Mouse (Mus musculus) thymus, adult 2 months (tissue): ENCODE measurements at regions not wholly inside any gene's neighbourhood (a gene's known extent, or its start where the extent isn't known, plus 50 kb on each side); places are given as distances from the start of the nearest gene placed in this dataset.

ENCODE experiments used
- CTCF ChIP-seq: fragments of 200-500 bp; IDR thresholded peaks from 2 replicates; pipeline ENCODE4 v1.5.1; 2012; ENCODE audit warnings: mild to moderate bottlenecking, control low read depth, low read length, moderate library complexity, borderline replicate concordance; ENCODE audit not compliant: control insufficient read depth, poor library complexity, insufficient read depth; ENCODE audit errors: extremely low read depth
- POLR2A ChIP-seq: fragments of 200-500 bp; IDR thresholded peaks from 2 replicates; pipeline ENCODE4 v1.6.1; 2012; ENCODE audit warnings: mild to moderate bottlenecking, low read length, control low read depth, moderate library complexity; ENCODE audit not compliant: control insufficient read depth, poor library complexity, insufficient read depth; ENCODE audit errors: extremely low read depth

DNA sequence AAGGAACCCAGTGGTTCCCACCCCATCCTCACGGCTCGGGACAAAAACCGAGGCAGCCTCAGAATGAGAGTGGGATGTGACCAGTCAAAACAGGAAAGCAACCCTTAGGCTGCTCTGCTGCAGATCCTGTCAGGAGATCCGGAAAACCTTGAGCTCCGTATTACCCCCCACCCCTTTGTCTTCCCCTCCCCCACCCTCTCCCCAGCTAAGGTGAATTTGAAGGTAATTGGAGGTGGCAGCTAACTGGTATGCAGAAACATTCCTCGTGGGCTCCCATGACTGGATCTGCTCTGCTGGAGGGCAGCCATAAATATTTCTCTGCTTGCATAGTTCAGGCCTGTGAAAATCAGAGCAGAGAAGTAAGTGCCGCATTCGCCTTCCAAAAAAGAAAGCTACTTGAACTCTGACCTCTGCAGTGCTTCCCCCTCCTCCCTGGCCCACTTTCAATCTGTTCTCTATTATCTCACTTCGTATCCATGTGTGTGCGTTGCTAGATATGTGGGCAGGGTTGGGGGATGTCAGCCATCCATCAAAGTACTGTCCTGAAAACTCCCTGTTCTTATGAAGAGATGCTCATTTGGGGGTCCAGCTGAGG, 82.9 kb upstream of the Spin1 start:
- TF ChIP-seq POLR2A (no peak), CTCF (no peak)
